Mouse (Mus musculus): ENCODE data around the gene C130074G19Rik.

Gene C130074G19Rik

GRCm38 (mm10) chr1:184844326-184845066, 38.5 kb downstream of the C130074G19Rik start:
- no peak for DNase-seq (ENCODE audit: low spot score)

- no peak for DNase-seq (ENCODE audit: low spot score)
Measured at GRCm38 (mm10) chr1:184837649-184838048, 45.4 kb downstream of the C130074G19Rik start.

GRCm38 (mm10) chr1:184836350-184836749, 46.7 kb downstream of the C130074G19Rik start:
- DNase-seq (ENCODE audit: low spot score), result no peak

- DNase-seq (ENCODE audit: low spot score), result no peak
Measured at GRCm38 (mm10) chr1:184833499-184833898, 49.5 kb downstream of the C130074G19Rik start.

- no peak for DNase-seq (ENCODE audit: low spot score)
Measured at GRCm38 (mm10) chr1:184832211-184832610, 50.8 kb downstream of the C130074G19Rik start.

GRCm38 (mm10) chr1:184829897-184830296, 53.1 kb downstream of the C130074G19Rik start:
- DNase-seq (ENCODE audit: low spot score), result no peak

- DNase-seq (ENCODE audit: low spot score), result no peak
Measured at GRCm38 (mm10) chr1:184827175-184827701, 55.8 kb downstream of the C130074G19Rik start.

- peak; percentile 52 for DNase-seq (ENCODE audit: low spot score)
Measured at GRCm38 (mm10) chr1:184825093-184825492, 57.9 kb downstream of the C130074G19Rik start.

- DNase-seq (ENCODE audit: low spot score), result peak; percentile 98
Measured at GRCm38 (mm10) chr1:184824439-184824851, 58.6 kb downstream of the C130074G19Rik start.

GRCm38 (mm10) chr1:184822678-184823077, 60.3 kb downstream of the C130074G19Rik start:
- DNase-seq (ENCODE audit: low spot score), result peak; percentile 72
